Mouse (Mus musculus): ENCODE results near the gene Slpi.
"Not testable (repeated sequence)": the region's sequence is repeated elsewhere in the genome, so short reads cannot be mapped to it uniquely, and the experiment has no call there.

Slpi gene

GRCm38 (mm10) chr2:164382971-164383370, 5.9 kb downstream of the Slpi start:
- in situ Hi-C loops (cut with MboI, MseI): loop anchor here (10.0 kb wide), 1 partner anchor 1402 kb away; no protein-coding TSS in a partner anchor

GRCm38 (mm10) chr2:164381726-164382125, 7.2 kb downstream of the Slpi start:
- in situ Hi-C loops (cut with MboI, MseI): loop anchor here (10.0 kb wide), 1 partner anchor 1403 kb away; no protein-coding TSS in a partner anchor

- in situ Hi-C loops (cut with MboI, MseI): no loop called here
Measured at GRCm38 (mm10) chr2:164377478-164378426, 11.1 kb downstream of the Slpi start.

GRCm38 (mm10) chr2:164373187-164373586, 15.7 kb downstream of the Slpi start:
- in situ Hi-C loops (cut with MboI, MseI): no loop called here

- in situ Hi-C loops (cut with MboI, MseI): no loop called here
Measured at GRCm38 (mm10) chr2:164372408-164373053, 16.4 kb downstream of the Slpi start.

GRCm38 (mm10) chr2:164371371-164371770, 17.5 kb downstream of the Slpi start:
- in situ Hi-C loops (cut with MboI, MseI): no loop called here

GRCm38 (mm10) chr2:164368620-164369105, 20.2 kb downstream of the Slpi start:
- in situ Hi-C loops (cut with MboI, MseI): no loop called here

GRCm38 (mm10) chr2:164366947-164367346, 21.9 kb downstream of the Slpi start:
- in situ Hi-C loops (cut with MboI, MseI): no loop called here

GRCm38 (mm10) chr2:164360974-164361657, 27.8 kb downstream of the Slpi start:
- in situ Hi-C loops (cut with MboI, MseI): no loop called here

GRCm38 (mm10) chr2:164359668-164360067, 29.2 kb downstream of the Slpi start:
- in situ Hi-C loops (cut with MboI, MseI): no loop called here

- in situ Hi-C loops (cut with MboI, MseI): no loop called here
Measured at GRCm38 (mm10) chr2:164359031-164359430, 29.9 kb downstream of the Slpi start.

- in situ Hi-C loops (cut with MboI, MseI): no loop called here
Measured at GRCm38 (mm10) chr2:164358373-164358772, 30.5 kb downstream of the Slpi start.

- in situ Hi-C loops (cut with MboI, MseI): no loop called here
Measured at GRCm38 (mm10) chr2:164356177-164356967, 32.5 kb downstream of the Slpi start.

GRCm38 (mm10) chr2:164353356-164353755, 35.5 kb downstream of the Slpi start:
- in situ Hi-C loops (cut with MboI, MseI): no loop called here

- in situ Hi-C loops (cut with MboI, MseI): no loop called here
Measured at GRCm38 (mm10) chr2:164352697-164353096, 36.2 kb downstream of the Slpi start.

GRCm38 (mm10) chr2:164348980-164349379, 39.9 kb downstream of the Slpi start:
- in situ Hi-C loops (cut with MboI, MseI): no loop called here

- in situ Hi-C loops (cut with MboI, MseI): not testable (repeated sequence)
Measured at GRCm38 (mm10) chr2:164347697-164348096, 41.2 kb downstream of the Slpi start.

- in situ Hi-C loops (cut with MboI, MseI): not testable (repeated sequence)
Measured at GRCm38 (mm10) chr2:164343732-164344131, 45.2 kb downstream of the Slpi start.

- in situ Hi-C loops (cut with MboI, MseI): not testable (repeated sequence)
Measured at GRCm38 (mm10) chr2:164332440-164332839, 56.5 kb downstream of the Slpi start, which contains the start of gene Svs5. Gene Svs5 (plus strand): TSS chr2:164332740.

- in situ Hi-C loops (cut with MboI, MseI): no loop called here
Measured at GRCm38 (mm10) chr2:164320983-164321382, 67.9 kb downstream of the Slpi start.

GRCm38 (mm10) chr2:164316451-164316850, 72.4 kb downstream of the Slpi start, which contains the start of gene Svs6:
Gene Svs6 (plus strand): TSS chr2:164316751.
- in situ Hi-C loops (cut with MboI, MseI): not testable (repeated sequence)
